Mouse (Mus musculus) layer of hippocampus, postnatal 14 days (tissue): Measurements from ENCODE around the gene Spin4. TPM values are rescaled to one million over a fixed set of nuclear protein-coding genes. Genes with fewer than 3 reads are reported as not detected.
A peak's percentile ranks its signal among the peaks of the same experiment; 100 is the strongest.

Experiments
- DNase-seq, 2 experiments: peaks; one replicate each; pipeline ENCODE4 v3.0.0; 2021 to 2022; ENCODE audit warnings: low spot score in 2 of 2, mixed read lengths in 1 of 2
- long read RNA-seq, 2 experiments: library from polyadenylated mRNA; stranded (forward); transcript quantifications; one replicate each; pipeline ENCODE4 v2.0.0; 2021
- total RNA-seq, 2 experiments: library from RNA; stranded (reverse); gene quantifications; 2 replicates each; pipeline ENCODE4 v1.2.3; 2021

Spin4 gene
- under 1 TPM; 0.69 to 0.78 TPM for total RNA-seq
- long read RNA-seq, experiment 1, full-length matches to known transcripts: 1 of 1 reads
- long read RNA-seq, experiment 1, partial matches to known transcripts: 0 of 1 reads
- long read RNA-seq, experiment 1, other reads (novel, unspliced or antisense): 0 of 1 reads
- long read RNA-seq, experiment 2, full-length matches to known transcripts: 2 of 2 reads
- long read RNA-seq, experiment 2, partial matches to known transcripts: 0 of 2 reads
- long read RNA-seq, experiment 2, other reads (novel, unspliced or antisense): 0 of 2 reads

- DNase-seq: peak; percentile 58
These were observed at the start of gene Spin4 for GRCm38 (mm10) chrX:95026361-95026892. Gene Spin4 (minus strand): TSS chrX:95026682.

- no peak for DNase-seq
These were observed 1.4 kb upstream of the Spin4 start for GRCm38 (mm10) chrX:95027907-95028306.

GRCm38 (mm10) chrX:95025779-95026360 is 612 bp downstream of the Spin4 start:
- DNase-seq: no peak

GRCm38 (mm10) chrX:95012033-95012432 is 14.4 kb downstream of the Spin4 start:
- peak in 1 of 2 experiments; percentile 52 for DNase-seq

- DNase-seq: no peak
These were observed 27.6 kb downstream of the Spin4 start for GRCm38 (mm10) chrX:94998845-94999244.

- DNase-seq: no peak
These were observed 32.4 kb downstream of the Spin4 start for GRCm38 (mm10) chrX:94994113-94994512.

GRCm38 (mm10) chrX:94990903-94991302 is 35.6 kb downstream of the Spin4 start:
- DNase-seq: no peak

- DNase-seq: peak; percentile 1 to 10
These were observed 36.2 kb downstream of the Spin4 start for GRCm38 (mm10) chrX:94990080-94990825.

Other genes starting within 250 kb of the Spin4 start
- 100 to 1,000 TPM; 223 to 242 TPM for gene Arhgef9, start 170.2 kb upstream of the Spin4 start, total RNA-seq